Mouse (Mus musculus) midbrain, embryonic 14.5 days (tissue): ENCODE results near the gene Tfe3. TPM values are rescaled to one million over a fixed set of nuclear protein-coding genes. Genes with fewer than 3 reads are reported as not detected.

ENCODE experiments used
- ATAC-seq: fragments of 200-750 bp; cut with Nextera tagmentation; 2 replicates; pipeline ENCODE4 v1.8.0; 2017; ENCODE audit warnings: moderate number of reproducible peaks, moderate library complexity; ENCODE audit not compliant: low FRiP score, low TSS enrichment
- DNase-seq: peaks from one replicate; pipeline ENCODE4 v3.0.0-alpha.2; 2015
- H3K27ac ChIP-seq: fragments of 300-500 bp; sonication (generic); replicated peaks from 2 replicates; pipeline ENCODE4 v1.5.1; 2014; ENCODE audit warnings: mild to moderate bottlenecking, low read depth, low read length, moderate library complexity
- H3K27me3 ChIP-seq: fragments of 300-500 bp; sonication (generic); 2 replicates; pipeline ENCODE4 v1.6.1; 2014; ENCODE audit warnings: low read length, control low read depth, mixed read lengths; ENCODE audit not compliant: control insufficient read depth, insufficient read depth
- H3K36me3 ChIP-seq: fragments of 300-500 bp; sonication (generic); 2 replicates; pipeline ENCODE4 v1.6.1; 2014; ENCODE audit warnings: low read length, control low read depth; ENCODE audit not compliant: control insufficient read depth, insufficient read depth
- H3K4me1 ChIP-seq: fragments of 300-500 bp; sonication (generic); 2 replicates; pipeline ENCODE4 v1.6.1; 2014; ENCODE audit warnings: mild to moderate bottlenecking, antibody characterized with exemption, low read length, control low read depth; ENCODE audit not compliant: control insufficient read depth, insufficient read depth
- H3K4me2 ChIP-seq: fragments of 300-500 bp; sonication (generic); 2 replicates; pipeline ENCODE4 v1.6.1; 2014; ENCODE audit warnings: mild to moderate bottlenecking, low read length, moderate library complexity
- H3K4me3 ChIP-seq: fragments of 300-500 bp; sonication (generic); replicated peaks from 2 replicates; pipeline ENCODE4 v1.5.1; 2014; ENCODE audit warnings: low read depth, low read length
- H3K9ac ChIP-seq: fragments of 300-500 bp; sonication (generic); replicated peaks from 2 replicates; pipeline ENCODE4 v1.6.1; 2014; ENCODE audit warnings: mild to moderate bottlenecking, low read length, moderate library complexity
- H3K9me3 ChIP-seq: fragments of 300-500 bp; sonication (generic); 2 replicates; pipeline ENCODE4 v1.6.1; 2016; ENCODE audit warnings: low read length, control low read depth, mixed read lengths; ENCODE audit not compliant: control insufficient read depth
- WGBS: fragments of 180-500 bp; shearing (Covaris S2); extraction: QIAGEN DNeasy Blood & Tissue Kit; methylation state at CpG from one replicate; pipeline ENCODE4 v1.1.7; 2014; 5-methylcytosine and 5-hydroxymethylcytosine counted together
- polyA plus RNA-seq: library from polyadenylated mRNA; unstranded; fragments of >200 nt; fragmentation: Nextera tagmentation; extraction: Ambion mirVana; gene quantifications from 2 replicates; pipeline ENCODE4 v1.2.1, GENCODE M21; 2014

The Tfe3 gene
- polyA plus RNA-seq, 1 experiment from 2014 or later, result 21.7 TPM

DNA sequence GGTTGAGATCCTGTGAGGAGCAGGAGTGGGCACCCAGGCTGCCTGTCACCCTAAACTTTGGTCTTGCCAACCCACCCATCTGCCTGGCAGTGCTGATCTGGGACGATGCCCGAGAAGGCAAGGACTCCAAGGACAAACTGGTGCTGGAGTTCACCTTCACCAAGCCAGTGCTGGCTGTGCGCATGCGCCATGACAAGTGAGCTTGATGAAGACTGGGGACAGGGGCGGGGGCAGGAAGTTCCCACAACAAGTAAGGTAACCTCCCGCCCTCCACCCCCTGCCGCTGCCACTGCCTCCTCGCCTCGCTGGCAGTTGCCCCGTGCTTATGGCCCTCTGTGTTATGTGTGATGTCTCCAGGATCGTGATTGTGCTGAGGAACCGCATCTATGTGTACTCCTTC lies 36.5 kb upstream of the Tfe3 start:
- no peak overlapping the region for H3K4me2 ChIP-seq
- no peak for DNase-seq
- H3K9ac ChIP-seq, result no peak overlapping the region
- no peaks in the 10 kb centered on the region for H3K9me3 ChIP-seq
- H3K4me1 ChIP-seq, result peaks cover 9% of the 10 kb centered on the region; the same call in 1 of the 2 replicates
- WGBS, result 89% methylated on average over 12 of the region's 12 CpGs
- H3K4me3 ChIP-seq, result no peak overlapping the region
- no peak overlapping the region for H3K27ac ChIP-seq
- no peak for ATAC-seq
- H3K27me3 ChIP-seq, result no peaks in the 10 kb centered on the region
- H3K36me3 ChIP-seq, result peaks cover 13% of the 10 kb centered on the region

DNA sequence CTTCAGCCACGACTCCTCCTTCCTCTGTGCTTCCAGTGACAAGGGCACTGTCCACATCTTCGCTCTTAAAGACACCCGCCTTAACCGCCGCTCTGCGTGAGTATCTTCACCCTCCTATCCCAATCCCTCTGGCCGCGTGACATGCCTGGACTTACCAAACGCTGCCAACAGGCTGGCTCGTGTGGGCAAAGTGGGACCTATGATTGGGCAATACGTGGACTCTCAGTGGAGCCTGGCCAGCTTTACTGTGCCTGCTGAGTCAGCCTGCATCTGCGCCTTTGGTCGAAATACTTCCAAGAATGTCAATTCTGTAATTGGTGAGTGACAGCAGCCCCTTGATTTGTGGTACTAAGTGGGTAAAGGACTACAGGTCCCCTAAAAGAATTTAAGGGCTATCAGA lies 35.2 kb upstream of the Tfe3 start:
- ATAC-seq, result no peak
- WGBS, result 93% methylated on average over 13 of the region's 13 CpGs
- Histone ChIP-seq H3K9me3 (no peaks in the 10 kb centered on the region), H3K4me2 (no peak overlapping the region), H3K4me3 (no peak overlapping the region), H3K4me1 (peaks cover 9% of the 10 kb centered on the region; the same call in 1 of the 2 replicates), H3K9ac (no peak overlapping the region), H3K27ac (no peak overlapping the region), H3K27me3 (no peaks in the 10 kb centered on the region), H3K36me3 (peaks cover 13% of the 10 kb centered on the region)
- no peak for DNase-seq

DNA sequence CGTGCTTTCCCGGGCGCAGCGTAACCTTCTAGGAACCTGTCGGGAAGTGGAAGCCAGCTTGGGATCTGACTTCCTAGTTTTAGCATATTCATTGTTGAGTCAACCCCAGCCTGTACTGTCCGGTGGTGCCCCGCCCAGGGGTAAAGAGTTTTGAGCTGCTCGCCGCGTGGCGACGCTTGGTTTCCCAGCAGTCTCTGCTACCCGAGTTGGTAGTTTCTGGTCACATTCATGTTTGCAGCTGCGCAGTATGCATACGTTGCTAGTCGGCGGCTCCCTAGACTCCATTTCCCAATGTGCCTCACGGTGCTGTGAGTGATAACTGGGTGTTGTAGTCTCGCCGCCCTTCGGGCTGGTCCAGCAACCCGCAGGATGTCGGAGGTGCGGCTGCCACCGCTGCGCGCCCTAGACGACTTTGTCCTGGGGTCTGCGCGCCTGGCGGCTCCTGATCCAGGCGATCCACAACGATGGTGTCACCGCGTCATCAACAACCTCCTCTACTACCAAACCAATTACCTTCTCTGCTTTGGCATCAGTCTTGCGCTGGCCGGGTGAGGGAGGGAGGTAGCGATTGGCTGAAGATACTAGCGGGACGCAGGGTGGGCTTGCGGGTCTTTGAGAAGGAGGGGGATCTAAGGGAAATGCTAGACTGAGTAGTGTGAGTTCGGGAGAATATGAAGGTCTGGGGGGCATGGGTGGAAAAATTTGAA lies 34.0 kb upstream of the Tfe3 start, which contains the start of gene Praf2:
Praf2 (plus strand) TSS at position 225 of the 707 bp plus-strand sequence.
- no peaks in the 10 kb centered on the region for H3K27me3 ChIP-seq
- H3K36me3 ChIP-seq, result peaks cover 16% of the 10 kb centered on the region
- ATAC-seq (peak; percentile 92), DNase-seq (peak; percentile 90)
- peak within 1 kb of the TSS; percentile 44 for H3K4me3 ChIP-seq
- peak within 1 kb of the TSS; percentile 74 for H3K27ac ChIP-seq
- peak within 1 kb of the TSS; percentile 56 for H3K4me2 ChIP-seq
- peaks cover 5% of the 10 kb centered on the region; the same call in 1 of the 2 replicates for H3K4me1 ChIP-seq
- peak within 1 kb of the TSS; percentile 49 for H3K9ac ChIP-seq
- 14% methylated on average over 42 of the region's 42 CpGs for WGBS
- no peaks in the 10 kb centered on the region for H3K9me3 ChIP-seq

DNA sequence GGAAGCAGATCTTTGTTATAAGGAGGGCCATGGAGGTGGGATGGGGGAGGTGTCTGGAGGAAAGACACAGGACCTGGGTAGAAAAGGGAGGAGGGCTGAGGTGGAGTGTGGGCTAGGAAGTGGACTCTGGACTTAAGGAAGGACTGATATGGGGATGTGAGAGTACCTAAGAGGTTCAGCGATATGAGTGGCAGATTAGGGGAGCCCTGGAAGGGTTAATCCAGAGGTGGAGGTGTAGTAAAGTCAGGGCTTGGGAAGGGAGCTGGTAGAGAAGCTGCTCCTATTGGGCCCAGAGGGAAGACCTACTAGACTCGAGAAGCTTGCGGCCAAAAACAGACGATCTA lies 33.5 kb upstream of the Tfe3 start:
- H3K4me1 ChIP-seq, result peaks cover 5% of the 10 kb centered on the region; the same call in 1 of the 2 replicates
- no peaks in the 10 kb centered on the region for H3K9me3 ChIP-seq
- no peak for ATAC-seq
- no peak for DNase-seq
- peak overlapping the region; percentile 44 for H3K4me3 ChIP-seq
- H3K36me3 ChIP-seq, result peaks cover 16% of the 10 kb centered on the region
- no peaks in the 10 kb centered on the region for H3K27me3 ChIP-seq
- H3K27ac ChIP-seq, result peak overlapping the region; percentile 74
- WGBS, result 30% methylated on average over 4 of the region's 4 CpGs
- peak overlapping the region; percentile 56 for H3K4me2 ChIP-seq
- peak overlapping the region; percentile 49 for H3K9ac ChIP-seq

DNA sequence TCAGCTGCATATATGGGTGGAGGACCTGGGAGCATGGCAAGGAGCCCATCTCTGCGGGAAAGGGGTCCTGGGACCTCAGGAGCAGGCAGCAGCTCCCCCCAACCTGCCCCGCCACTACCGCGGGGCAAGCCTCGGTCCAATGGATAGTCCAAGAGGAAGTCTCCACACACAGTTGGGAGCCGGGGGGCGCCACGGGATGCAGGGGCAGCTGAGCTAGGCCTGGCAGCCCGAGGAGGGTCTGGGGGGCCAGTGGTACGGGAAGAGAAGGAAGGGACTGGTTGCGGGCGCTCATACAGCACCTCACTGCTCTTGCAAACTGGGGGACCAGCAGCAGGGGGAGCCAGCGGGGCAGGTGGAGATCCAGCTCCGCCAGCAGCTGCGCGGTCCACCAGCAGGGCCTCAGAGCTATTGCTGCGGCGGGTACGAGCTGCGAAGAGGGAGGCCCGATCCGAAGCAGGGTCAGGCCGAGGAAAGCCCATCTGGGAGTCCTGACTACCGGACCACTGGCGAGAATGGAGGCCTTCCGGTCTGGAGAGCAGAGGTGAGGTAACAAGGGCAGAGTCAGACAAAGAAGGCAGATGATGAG lies 28.7 kb upstream of the Tfe3 start:
- no peaks in the 10 kb centered on the region for H3K9me3 ChIP-seq
- WGBS, result 31% methylated on average over 25 of the region's 26 CpGs
- H3K9ac ChIP-seq, result no peak overlapping the region
- no peak overlapping the region for H3K4me3 ChIP-seq
- peak; percentile 56 for DNase-seq
- no peaks in the 10 kb centered on the region for H3K27me3 ChIP-seq
- H3K4me2 ChIP-seq, result no peak overlapping the region
- peaks cover 12% of the 10 kb centered on the region for H3K36me3 ChIP-seq
- ATAC-seq, result no peak
- H3K4me1 ChIP-seq, result peaks cover 5% of the 10 kb centered on the region; the same call in 1 of the 2 replicates
- H3K27ac ChIP-seq, result no peak overlapping the region

DNA sequence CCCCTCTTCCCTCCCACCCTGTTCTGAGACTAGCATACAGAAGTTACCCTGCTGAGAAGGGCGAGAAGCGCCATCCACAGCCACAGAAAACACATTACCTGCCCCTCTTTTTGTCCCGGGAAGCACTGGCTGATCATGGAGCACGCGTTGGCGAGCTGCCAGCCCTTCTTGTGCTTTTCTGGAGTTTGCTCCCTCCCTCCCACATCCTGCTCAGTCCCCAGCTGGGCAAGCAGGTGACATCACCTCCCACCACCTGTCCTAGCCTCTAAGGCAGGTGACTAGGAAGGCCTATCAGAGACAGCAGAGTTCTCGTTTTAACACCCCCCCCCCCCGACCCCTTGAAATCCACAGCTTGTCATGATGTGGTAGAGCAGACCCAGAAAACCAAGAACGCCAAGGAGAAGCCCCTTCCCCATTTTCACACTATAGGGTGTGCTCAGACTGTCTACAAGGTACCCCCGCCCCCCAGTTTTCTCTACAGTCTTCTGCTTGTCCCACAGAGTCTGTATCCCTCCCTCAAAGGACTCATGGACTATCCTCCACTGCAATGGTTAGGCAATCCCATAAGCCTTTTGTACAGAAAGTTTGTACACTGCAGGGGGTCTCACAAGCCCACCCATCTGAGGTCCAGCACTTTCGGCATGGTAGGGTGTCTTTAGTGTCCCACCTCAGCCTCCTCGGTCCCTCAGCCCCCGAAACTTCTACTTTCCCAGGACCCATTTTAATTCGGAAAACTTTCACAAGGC lies 22.9 kb upstream of the Tfe3 start:
- Histone ChIP-seq H3K27me3 (no peaks in the 10 kb centered on the region), H3K4me3 (no peak overlapping the region), H3K27ac (no peak overlapping the region), H3K36me3 (peaks cover 9% of the 10 kb centered on the region), H3K9me3 (no peaks in the 10 kb centered on the region), H3K4me1 (no peaks in the 10 kb centered on the region), H3K9ac (no peak overlapping the region), H3K4me2 (no peak overlapping the region)
- ATAC-seq (no peak), DNase-seq (peak; percentile 13)
- WGBS, result 68% methylated on average over 14 of the region's 14 CpGs

DNA sequence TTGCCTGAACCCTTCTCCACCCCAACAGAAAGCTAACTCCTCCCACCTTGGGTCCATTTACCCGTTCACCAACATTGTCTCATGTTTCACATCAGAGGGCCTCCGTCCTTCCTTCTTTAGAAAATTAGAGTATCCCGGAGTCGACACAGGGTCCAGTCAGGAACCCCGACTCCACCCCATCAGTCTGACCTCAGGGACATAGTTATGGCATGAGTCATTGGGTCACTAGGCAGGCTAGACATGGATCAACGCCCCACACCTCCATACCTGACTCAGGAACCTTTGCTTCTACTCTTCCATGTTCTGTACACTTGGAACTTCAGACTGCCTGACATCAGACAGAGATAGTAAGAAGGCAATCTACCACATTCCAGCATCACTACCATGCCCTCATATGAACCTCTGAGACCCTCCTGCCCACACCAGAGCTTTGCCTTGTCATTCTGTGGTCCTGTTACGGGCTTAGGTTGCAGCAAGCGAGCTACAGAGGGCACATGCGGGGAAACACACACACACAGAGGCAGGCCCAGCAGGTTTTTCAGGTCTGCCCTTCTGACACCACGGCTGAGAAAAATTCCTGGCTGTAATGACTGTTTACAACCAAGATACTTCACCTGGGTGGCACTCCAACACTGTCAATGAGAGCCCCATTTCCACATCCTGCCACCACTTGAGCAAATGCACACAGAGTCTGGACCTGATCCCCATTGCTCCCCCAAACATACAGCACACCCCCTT lies 22.1 kb upstream of the Tfe3 start:
- Histone ChIP-seq H3K36me3 (peaks cover 9% of the 10 kb centered on the region), H3K27me3 (no peaks in the 10 kb centered on the region), H3K4me2 (no peak overlapping the region), H3K27ac (no peak overlapping the region), H3K4me3 (no peak overlapping the region), H3K4me1 (no peaks in the 10 kb centered on the region), H3K9me3 (no peaks in the 10 kb centered on the region), H3K9ac (no peak overlapping the region)
- DNase-seq (no peak), ATAC-seq (no peak)
- 76% methylated on average over 10 of the region's 10 CpGs for WGBS

DNA sequence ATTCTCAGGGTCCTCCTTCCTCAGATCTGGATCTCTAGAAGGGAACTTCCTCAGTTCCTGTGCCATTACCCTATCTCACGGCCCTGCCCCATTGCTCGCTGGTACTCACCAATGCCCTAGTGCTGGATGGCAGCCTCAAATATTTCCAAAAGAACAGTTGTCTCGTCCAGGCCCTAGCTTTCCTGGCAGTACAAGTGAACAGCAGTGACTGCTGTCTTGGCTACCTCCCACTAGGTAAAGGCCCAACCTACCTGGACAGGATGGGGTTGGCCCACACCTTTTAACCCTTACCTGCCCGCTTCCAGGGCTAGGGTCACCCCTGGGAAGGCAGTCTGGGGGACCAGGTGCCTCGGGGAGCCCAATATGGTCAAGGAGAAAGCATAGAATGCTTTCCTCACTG lies 21.3 kb upstream of the Tfe3 start:
- H3K9ac ChIP-seq, result no peak overlapping the region
- WGBS, result 75% methylated on average over 5 of the region's 5 CpGs
- DNase-seq (no peak), ATAC-seq (no peak)
- H3K36me3 ChIP-seq, result peaks cover 9% of the 10 kb centered on the region
- no peak overlapping the region for H3K27ac ChIP-seq
- H3K27me3 ChIP-seq, result no peaks in the 10 kb centered on the region
- no peaks in the 10 kb centered on the region for H3K9me3 ChIP-seq
- no peaks in the 10 kb centered on the region for H3K4me1 ChIP-seq
- no peak overlapping the region for H3K4me2 ChIP-seq
- H3K4me3 ChIP-seq, result no peak overlapping the region
